Mouse (Mus musculus) kidney, postnatal 4 days (tissue): ENCODE results near the gene Ift46.

Source experiments
- DNase-seq, 2 experiments: peaks; one replicate each; pipeline ENCODE4 v3.0.0; 2021; ENCODE audit warnings: mixed read lengths in 2 of 2

The Ift46 gene

GRCm38 (mm10) chr9:44767101-44768028 is at the start of gene Ift46, which contains the start of gene Arcn1:
TSS of gene Ift46 (plus strand) at chr9:44767908.
TSS of gene Arcn1 (minus strand) at chr9:44767845.
- peak; percentile 88 to 94 for DNase-seq

- DNase-seq = no peak
Measured at GRCm38 (mm10) chr9:44718937-44719631, 48.6 kb upstream of the Ift46 start.

- DNase-seq = no peak
Measured at GRCm38 (mm10) chr9:44719632-44720357, 47.9 kb upstream of the Ift46 start.

GRCm38 (mm10) chr9:44720358-44721153 is 47.2 kb upstream of the Ift46 start:
- peak; percentile 22 to 45 for DNase-seq

GRCm38 (mm10) chr9:44721154-44721876 is 46.4 kb upstream of the Ift46 start:
- DNase-seq = peak; percentile 88 to 92

GRCm38 (mm10) chr9:44721877-44722186 is 45.9 kb upstream of the Ift46 start:
- DNase-seq = no peak

- DNase-seq = no peak
Measured at GRCm38 (mm10) chr9:44722575-44722974, 45.1 kb upstream of the Ift46 start.

GRCm38 (mm10) chr9:44723008-44723407 is 44.7 kb upstream of the Ift46 start:
- peak in 1 of 2 experiments; percentile 34 for DNase-seq

- no peak for DNase-seq
Measured at GRCm38 (mm10) chr9:44723521-44724041, 44.1 kb upstream of the Ift46 start.

- DNase-seq = peak in 1 of 2 experiments; percentile 47
Measured at GRCm38 (mm10) chr9:44724223-44724622, 43.5 kb upstream of the Ift46 start.

GRCm38 (mm10) chr9:44724665-44725064 is 43.0 kb upstream of the Ift46 start:
- no peak for DNase-seq

GRCm38 (mm10) chr9:44726431-44727146 is 41.1 kb upstream of the Ift46 start:
- DNase-seq = peak; percentile 41 to 64

GRCm38 (mm10) chr9:44727441-44727840 is 40.3 kb upstream of the Ift46 start:
- DNase-seq = no peak

- DNase-seq = no peak
Measured at GRCm38 (mm10) chr9:44732130-44732549, 35.6 kb upstream of the Ift46 start.

- peak in 1 of 2 experiments; percentile 51 for DNase-seq
Measured at GRCm38 (mm10) chr9:44732921-44733530, 34.7 kb upstream of the Ift46 start.

GRCm38 (mm10) chr9:44733671-44734523 is 33.8 kb upstream of the Ift46 start:
- DNase-seq = peak; percentile 65 to 75

- peak; percentile 90 to 94 for DNase-seq
Measured at GRCm38 (mm10) chr9:44734524-44735494, 32.9 kb upstream of the Ift46 start, which contains the start of gene Phldb1. TSS of gene Phldb1 (minus strand) at chr9:44735198.

- DNase-seq = peak in 1 of 2 experiments; percentile 47
Measured at GRCm38 (mm10) chr9:44735886-44736285, 31.8 kb upstream of the Ift46 start.
